8 mouse cellular contexts compared by ENCODE assay signal in the genomic region with DNA sequence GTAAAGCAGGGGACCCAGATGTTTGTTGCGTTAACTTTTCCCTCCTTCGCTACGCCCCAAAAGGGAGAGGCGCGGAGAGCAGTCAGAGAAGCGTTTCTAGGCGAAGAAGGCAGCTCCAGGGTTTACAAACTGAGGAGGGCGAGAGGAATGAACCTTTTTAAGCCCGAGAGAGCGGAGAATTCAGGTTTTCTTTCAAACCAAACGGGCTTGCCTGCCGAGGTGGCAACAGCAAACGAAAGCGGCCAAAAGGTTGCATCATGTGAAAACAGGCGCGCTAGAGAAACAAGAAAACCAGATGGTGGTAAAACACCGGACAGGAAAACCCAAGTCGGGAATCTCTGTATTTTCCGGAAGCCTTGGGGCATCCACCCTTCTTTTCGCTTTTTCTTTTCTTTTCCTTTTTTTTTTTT. TPM values are rescaled to one million over a fixed set of nuclear protein-coding genes. Genes with fewer than 3 reads are reported as not detected.
DNase-seq lines count a peak whose midpoint lies in the region; ATAC-seq and TF ChIP-seq lines count a peak whose summit lies in the region.

No protein-coding gene starts in this region.

- H3K4me3 ChIP-seq in C2C12 (ENCODE audit: insufficient read depth, poor library complexity, severe bottlenecking): peak overlapping the region; percentile 76
- peak overlapping the region; percentile 89 for H3K4me3 ChIP-seq in heart, embryonic 16.5 days (ENCODE audit: low read length)
- peak overlapping the region; percentile 90 for H3K4me3 ChIP-seq in liver, embryonic 12.5 days
- peak overlapping the region; percentile 72 for H3K4me3 ChIP-seq in small intestine, adult 2 months (ENCODE audit: low read depth, low read length)

- H3ac ChIP-seq in C2C12 (ENCODE audit: control insufficient read depth, insufficient read length, low read depth): peak overlapping the region; percentile 88

- peak overlapping the region; percentile 82 for H3K4me2 ChIP-seq in heart, embryonic 16.5 days (ENCODE audit: low read depth, low read length)
- peak overlapping the region; percentile 90 for H3K4me2 ChIP-seq in liver, embryonic 12.5 days

- peaks cover 60% of the 10 kb centered on the region for H3K79me2 ChIP-seq in C2C12 (ENCODE audit: control insufficient read depth, insufficient read depth)

- H3K79me3 ChIP-seq in C2C12 (ENCODE audit: low read depth): peaks cover 56% of the 10 kb centered on the region

- H3K9me3 ChIP-seq in heart, embryonic 16.5 days (replicated peaks; ENCODE audit: control insufficient read depth, low read length): no peaks in the 10 kb centered on the region
- no peaks in the 10 kb centered on the region for H3K9me3 ChIP-seq in liver, embryonic 12.5 days (replicated peaks)

- no peaks in the 10 kb centered on the region for H3K27me3 ChIP-seq in C2C12 (ENCODE audit: control insufficient read depth, insufficient read depth, insufficient read length)
- H3K27me3 ChIP-seq in heart, embryonic 16.5 days (ENCODE audit: control insufficient read depth, insufficient read depth, low read length): no peaks in the 10 kb centered on the region
- no peaks in the 10 kb centered on the region for H3K27me3 ChIP-seq in liver, embryonic 12.5 days (replicated peaks)
- no peaks in the 10 kb centered on the region for H3K27me3 ChIP-seq in small intestine, adult 2 months (ENCODE audit: control insufficient read depth, insufficient read depth, low read length)

- peak overlapping the region; percentile 99 for H3K27ac ChIP-seq in heart, embryonic 16.5 days (ENCODE audit: low read length)
- peak overlapping the region; percentile 95 for H3K27ac ChIP-seq in liver, embryonic 12.5 days
- H3K27ac ChIP-seq in small intestine, adult 2 months (ENCODE audit: insufficient read depth, low read depth, low read length): peak overlapping the region; percentile 74

- peaks cover 40% of the 10 kb centered on the region for H3K36me3 ChIP-seq in C2C12 (ENCODE audit: control insufficient read depth, insufficient read depth)
- H3K36me3 ChIP-seq in heart, embryonic 16.5 days (ENCODE audit: control insufficient read depth, insufficient read depth): no peaks in the 10 kb centered on the region
- peaks cover 33% of the 10 kb centered on the region for H3K36me3 ChIP-seq in liver, embryonic 12.5 days
- no peaks in the 10 kb centered on the region for H3K36me3 ChIP-seq in small intestine, adult 2 months (ENCODE audit: control insufficient read depth, insufficient read depth, low read length)

- DNase-seq in cerebellum, postnatal 25 days: peak; percentile 14 to 19
- no peak for DNase-seq in cerebellum, adult 9-10 months
- DNase-seq in c-Kit-positive CD71-positive TER-119-positive erythroid progenitor cells, embryonic 14.5 days (ENCODE audit: low spot score): peak; percentile 56

- under 1% methylated on average over 20 of the region's 20 CpGs for WGBS in heart, embryonic 16.5 days
- under 1% methylated on average over 20 of the region's 20 CpGs for WGBS in liver, embryonic 12.5 days (ENCODE audit: insufficient replicate concordance)
- WGBS in small intestine, adult 2 months: 5% methylated on average over 20 of the region's 20 CpGs

- TF ChIP-seq POLR2A in small intestine, adult 2 months (IDR thresholded peaks at IDR 0.05; ENCODE audit: low read depth, low read length): no peak

- no peak for TF ChIP-seq CTCF in C2C12 (IDR thresholded peaks at IDR 0.05; ENCODE audit: control insufficient read depth, insufficient read depth, insufficient read length)
- TF ChIP-seq CTCF in small intestine, adult 2 months (IDR thresholded peaks at IDR 0.05; ENCODE audit: extremely low read depth, insufficient read length, insufficient replicate concordance, low read depth, low read length): peak; percentile 14; the same call in 1 of the 2 replicates

- no peak for ATAC-seq in heart, embryonic 16.5 days (replicated peaks; ENCODE audit: extremely low read depth, insufficient read depth, low FRiP score)
- ATAC-seq in liver, embryonic 12.5 days: no peak
- ATAC-seq in activated CD4-positive, CD25-positive, alpha-beta regulatory T cell, adult 4 months: no peak

- peaks cover 45% of the 10 kb centered on the region for H3K4me1 ChIP-seq in heart, embryonic 16.5 days (ENCODE audit: control insufficient read depth, insufficient read depth, low read length)
- H3K4me1 ChIP-seq in liver, embryonic 12.5 days: peaks cover 77% of the 10 kb centered on the region
- peaks cover 13% of the 10 kb centered on the region; the same call in 1 of the 2 replicates for H3K4me1 ChIP-seq in small intestine, adult 2 months (ENCODE audit: control insufficient read depth, insufficient read depth, insufficient read length, low read length)

- peak overlapping the region; percentile 94 for H3K9ac ChIP-seq in heart, embryonic 16.5 days (ENCODE audit: low read length)
- peak overlapping the region; percentile 97 for H3K9ac ChIP-seq in liver, embryonic 12.5 days

TF ChIP-seq in C2C12, 6 proteins besides CTCF, POLR2A, EP300 and RAD21:
- peak; percentile 66 for TF ChIP-seq CEBPB (IDR thresholded peaks at IDR 0.05; ENCODE audit: low read depth)
- no peak for TF ChIP-seq MYOG (IDR thresholded peaks at IDR 0.05; ENCODE audit: control insufficient read depth, extremely low read depth, insufficient read length)

RNA-seq across cellular contexts. Expression of gene Clic4, which starts 1.2 kb away (rescaled TPM):
- 139 TPM for polyA plus RNA-seq in C2C12 (2012; fragmentation: generic; extraction: Trizol)
- 289 and 296 TPM in 2 replicates for polyA plus RNA-seq in heart, embryonic 16.5 days (2015; fragmentation: Nextera tagmentation; extraction: Ambion mirVana)
- 161 and 169 TPM in 2 replicates for polyA plus RNA-seq in liver, embryonic 12.5 days (2016; fragmentation: Nextera tagmentation; extraction: Ambion mirVana)
- 20.6 and 26.2 TPM in 2 replicates for polyA plus RNA-seq in small intestine, adult 2 months (2012; rRNA removed)
- 1 to 10 TPM; 4.5 to 8.8 TPM for polyA plus RNA-seq in activated CD4-positive, CD25-positive, alpha-beta regulatory T cell, adult 4 months (2017; shearing (Covaris generic))
